Mouse (Mus musculus): ENCODE measurements at regions not wholly inside any gene's neighbourhood (a gene's known extent, or its start where the extent isn't known, plus 50 kb on each side); places are given as distances from the start of the nearest gene placed in this dataset.

GRCm38 (mm10) chr14:76281867-76282266, 132.9 kb upstream of the Tsc22d1 start:
- WGBS = 25% methylated on average over 5 of the region's 5 CpGs
- H3K9ac ChIP-seq (ENCODE audit: low read depth, low read length, severe bottlenecking) = no peak overlapping the region

GRCm38 (mm10) chr14:76287768-76288167, 127.0 kb upstream of the Tsc22d1 start:
- H3K9ac ChIP-seq (ENCODE audit: low read depth, low read length, severe bottlenecking) = no peak overlapping the region
- no peak overlapping the region for H3K27ac ChIP-seq (replicated peaks; ENCODE audit: low read depth, low read length)
- no peak for DNase-seq (ENCODE audit: low spot score)
- no peaks in the 10 kb centered on the region for H3K36me3 ChIP-seq (ENCODE audit: control insufficient read depth, insufficient read depth, low read length)
- TF ChIP-seq POLR2A (IDR thresholded peaks at IDR 0.05; ENCODE audit: borderline replicate concordance, extremely low read depth, insufficient read depth, insufficient read length) = no peak
- no peaks in the 10 kb centered on the region for H3K4me1 ChIP-seq (ENCODE audit: control insufficient read depth, insufficient read depth, low read length)
- no peak overlapping the region for H3K4me2 ChIP-seq (replicated peaks; ENCODE audit: low read depth, low read length, severe bottlenecking)
- no peaks in the 10 kb centered on the region for H3K9me3 ChIP-seq (ENCODE audit: control insufficient read depth, low read length)
- no peak overlapping the region for H3K4me3 ChIP-seq (replicated peaks; ENCODE audit: low read length)
- WGBS = 86% methylated on average over 8 of the region's 8 CpGs
- no peaks in the 10 kb centered on the region for H3K27me3 ChIP-seq (ENCODE audit: control insufficient read depth, insufficient read depth, low read length)
- ATAC-seq (ENCODE audit: low FRiP score, low read depth) = no peak

More at GRCm38 (mm10) chr14:76281867-76282266, 132.9 kb upstream of the Tsc22d1 start:
- no peak for DNase-seq (ENCODE audit: low spot score)
- Histone ChIP-seq H3K4me1 (ENCODE audit: control insufficient read depth, insufficient read depth, low read length) (no peaks in the 10 kb centered on the region), H3K9me3 (ENCODE audit: control insufficient read depth, low read length) (no peaks in the 10 kb centered on the region), H3K27me3 (ENCODE audit: control insufficient read depth, insufficient read depth, low read length) (no peaks in the 10 kb centered on the region), H3K4me3 (replicated peaks; ENCODE audit: low read length) (no peak overlapping the region), H3K27ac (replicated peaks; ENCODE audit: low read depth, low read length) (no peak overlapping the region), H3K36me3 (ENCODE audit: control insufficient read depth, insufficient read depth, low read length) (no peaks in the 10 kb centered on the region), H3K4me2 (replicated peaks; ENCODE audit: low read depth, low read length, severe bottlenecking) (no peak overlapping the region)
- no peak for TF ChIP-seq POLR2A (IDR thresholded peaks at IDR 0.05; ENCODE audit: borderline replicate concordance, extremely low read depth, insufficient read depth, insufficient read length)
- ATAC-seq (ENCODE audit: low FRiP score, low read depth) = peak; percentile 26; the same call in 1 of the 2 replicates

- no peak for DNase-seq (ENCODE audit: low spot score)
- Histone ChIP-seq H3K9me3 (ENCODE audit: control insufficient read depth, low read length) (no peaks in the 10 kb centered on the region), H3K9ac (ENCODE audit: low read depth, low read length, severe bottlenecking) (no peak overlapping the region), H3K36me3 (ENCODE audit: control insufficient read depth, insufficient read depth, low read length) (no peaks in the 10 kb centered on the region), H3K27me3 (ENCODE audit: control insufficient read depth, insufficient read depth, low read length) (no peaks in the 10 kb centered on the region), H3K4me3 (replicated peaks; ENCODE audit: low read length) (no peak overlapping the region), H3K4me2 (replicated peaks; ENCODE audit: low read depth, low read length, severe bottlenecking) (no peak overlapping the region), H3K4me1 (ENCODE audit: control insufficient read depth, insufficient read depth, low read length) (no peaks in the 10 kb centered on the region), H3K27ac (replicated peaks; ENCODE audit: low read depth, low read length) (no peak overlapping the region)
- no peak for TF ChIP-seq POLR2A (IDR thresholded peaks at IDR 0.05; ENCODE audit: borderline replicate concordance, extremely low read depth, insufficient read depth, insufficient read length)
- ATAC-seq (ENCODE audit: low FRiP score, low read depth) = peak; percentile 55; the same call in 1 of the 2 replicates
- WGBS = 69% methylated on average over 9 of the region's 9 CpGs
Measured at GRCm38 (mm10) chr14:76290401-76291018, 124.3 kb upstream of the Tsc22d1 start.

GRCm38 (mm10) chr14:76292211-76292610, 122.5 kb upstream of the Tsc22d1 start:
- WGBS = 15% methylated on average over 4 of the region's 4 CpGs
- no peak for DNase-seq (ENCODE audit: low spot score)

DNA sequence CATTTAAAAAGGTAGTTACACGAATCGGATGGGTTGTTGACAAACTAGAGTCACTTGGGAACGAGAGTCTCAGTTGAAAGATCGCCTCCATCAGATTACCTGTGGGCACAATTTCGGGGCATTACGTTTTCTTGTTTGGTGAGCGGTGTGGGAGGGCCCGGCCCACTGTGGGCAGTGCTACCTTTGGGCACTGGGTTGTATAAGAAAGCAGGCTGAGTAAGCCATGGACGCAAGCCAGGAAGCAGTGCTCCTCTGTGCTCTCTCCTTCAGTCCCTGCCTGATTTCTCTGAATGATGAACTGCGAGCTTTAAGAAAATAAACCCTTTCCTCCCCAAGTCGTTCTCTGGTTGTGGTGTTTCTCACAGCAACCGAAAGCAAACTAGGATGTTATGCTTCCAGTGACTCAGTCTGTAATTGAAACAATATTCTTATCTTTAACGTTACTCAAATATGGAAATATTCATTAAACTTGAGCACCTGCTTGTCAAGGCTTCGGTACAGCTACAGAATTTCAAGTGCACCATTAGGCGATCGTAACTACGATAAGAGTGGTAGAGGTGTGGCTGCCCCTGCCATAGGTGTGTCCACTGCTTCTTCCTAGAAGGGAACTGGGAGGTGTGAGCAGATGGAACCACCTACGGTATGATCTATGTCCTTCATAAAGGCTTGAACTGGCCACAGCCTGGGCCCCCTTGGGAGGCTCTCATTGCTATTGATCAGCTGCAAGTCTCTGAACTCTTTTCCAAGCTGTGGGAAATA, 119.2 kb upstream of the Tsc22d1 start:
- DNase-seq (ENCODE audit: low spot score) = no peak
- H3K9ac ChIP-seq (ENCODE audit: low read depth, low read length, severe bottlenecking) = no peak overlapping the region
- H3K9me3 ChIP-seq (ENCODE audit: control insufficient read depth, low read length) = no peaks in the 10 kb centered on the region
- no peaks in the 10 kb centered on the region for H3K4me1 ChIP-seq (ENCODE audit: control insufficient read depth, insufficient read depth, low read length)
- TF ChIP-seq POLR2A (IDR thresholded peaks at IDR 0.05; ENCODE audit: borderline replicate concordance, extremely low read depth, insufficient read depth, insufficient read length) = no peak
- H3K4me2 ChIP-seq (replicated peaks; ENCODE audit: low read depth, low read length, severe bottlenecking) = no peak overlapping the region
- no peak overlapping the region for H3K27ac ChIP-seq (replicated peaks; ENCODE audit: low read depth, low read length)
- H3K27me3 ChIP-seq (ENCODE audit: control insufficient read depth, insufficient read depth, low read length) = no peaks in the 10 kb centered on the region
- no peak overlapping the region for H3K4me3 ChIP-seq (replicated peaks; ENCODE audit: low read length)
- no peaks in the 10 kb centered on the region for H3K36me3 ChIP-seq (ENCODE audit: control insufficient read depth, insufficient read depth, low read length)
- no peak for ATAC-seq (ENCODE audit: low FRiP score, low read depth)
- 87% methylated on average over 18 of the region's 18 CpGs for WGBS

More at GRCm38 (mm10) chr14:76292211-76292610, 122.5 kb upstream of the Tsc22d1 start:
- Histone ChIP-seq H3K27ac (replicated peaks; ENCODE audit: low read depth, low read length) (no peak overlapping the region), H3K4me3 (replicated peaks; ENCODE audit: low read length) (no peak overlapping the region), H3K9me3 (ENCODE audit: control insufficient read depth, low read length) (no peaks in the 10 kb centered on the region), H3K27me3 (ENCODE audit: control insufficient read depth, insufficient read depth, low read length) (no peaks in the 10 kb centered on the region), H3K9ac (ENCODE audit: low read depth, low read length, severe bottlenecking) (no peak overlapping the region), H3K4me2 (replicated peaks; ENCODE audit: low read depth, low read length, severe bottlenecking) (no peak overlapping the region), H3K36me3 (ENCODE audit: control insufficient read depth, insufficient read depth, low read length) (no peaks in the 10 kb centered on the region), H3K4me1 (ENCODE audit: control insufficient read depth, insufficient read depth, low read length) (no peaks in the 10 kb centered on the region)
- ATAC-seq (ENCODE audit: low FRiP score, low read depth) = no peak
- TF ChIP-seq POLR2A (IDR thresholded peaks at IDR 0.05; ENCODE audit: borderline replicate concordance, extremely low read depth, insufficient read depth, insufficient read length) = no peak

Measured in limb, embryonic 14.5 days (tissue).